Mouse (Mus musculus) left cerebral cortex, adult 11 months (tissue): ENCODE data around the gene Selenop.
"Not testable (repeated sequence)": the region's sequence is repeated elsewhere in the genome, so short reads cannot be mapped to it uniquely, and the experiment has no call there.

Experiments
- DNase-seq: peaks from one replicate; pipeline ENCODE4 v3.0.0; 2022; ENCODE audit warnings: low spot score

Selenop gene

DNA sequence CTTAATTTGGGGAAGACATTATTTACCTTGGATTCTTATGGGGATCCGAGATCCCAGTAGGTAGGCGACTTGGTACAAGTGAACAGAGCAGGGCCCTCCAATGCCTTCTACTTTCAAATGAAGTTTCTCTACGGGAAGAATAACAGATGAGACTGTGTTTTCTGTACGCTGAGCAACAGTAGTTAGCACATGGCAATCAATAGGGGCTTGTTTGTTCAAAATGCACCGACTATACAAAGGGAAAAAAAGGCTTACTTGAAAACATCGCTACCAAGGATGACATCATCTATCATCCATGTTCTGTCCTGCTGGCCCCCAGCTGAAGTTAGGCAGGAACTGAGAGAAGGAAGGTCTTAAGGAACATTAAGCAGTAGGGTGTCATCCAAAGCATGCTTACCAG is at the start of gene Selenop:
Gene Selenop, plus strand, starts transcription at position 301 of the 400 bp plus-strand sequence.
- no peak for DNase-seq

DNA sequence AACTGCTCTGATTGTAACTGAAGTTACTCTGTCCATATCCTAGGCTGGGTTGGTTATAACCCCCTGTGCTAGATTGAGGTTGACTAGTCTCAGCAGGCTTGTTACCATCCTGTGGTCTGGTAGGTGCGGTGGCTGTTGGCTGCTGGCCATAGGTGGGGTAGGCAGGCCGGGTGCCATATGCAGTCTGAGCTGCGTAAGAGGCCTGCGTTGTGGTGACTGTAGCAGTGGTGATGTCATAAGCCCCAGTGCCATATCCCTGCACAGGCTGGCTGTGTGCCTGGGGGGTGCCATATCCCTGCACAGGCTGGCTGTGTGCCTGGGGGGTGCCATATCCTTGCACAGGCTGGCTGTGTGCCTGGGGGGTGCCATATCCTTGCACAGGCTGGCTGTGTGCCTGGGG is 49.7 kb upstream of the Selenop start:
- not testable (repeated sequence) for DNase-seq

DNA sequence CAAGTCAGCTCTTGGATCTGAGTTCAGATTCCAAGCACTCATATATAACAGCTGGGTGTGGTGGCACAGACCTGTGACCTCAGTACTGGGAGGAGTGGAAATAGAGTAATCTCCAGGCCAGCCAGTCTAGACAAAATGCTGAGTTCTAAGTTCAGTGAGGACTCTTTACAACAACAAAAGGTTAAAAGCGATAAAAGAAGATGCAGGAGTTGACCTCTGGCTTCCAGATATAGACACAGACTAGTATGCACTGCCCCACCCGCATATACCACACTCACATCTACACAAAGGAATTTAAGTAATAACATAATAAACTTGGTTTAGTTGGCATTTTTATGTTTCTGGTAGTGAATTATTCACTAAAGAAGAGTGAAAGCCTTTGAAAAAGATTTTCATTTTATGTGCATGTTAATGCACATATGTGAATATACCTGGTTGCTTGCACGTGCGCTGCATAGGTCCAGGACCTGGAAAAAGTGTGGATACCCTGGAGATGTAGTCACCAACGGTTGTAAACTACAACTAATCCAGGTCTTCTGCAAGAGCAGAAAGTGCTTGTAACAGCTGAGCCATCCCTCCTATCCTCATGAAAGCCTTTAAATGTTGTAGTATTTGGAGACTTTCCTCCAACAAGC is 45.4 kb upstream of the Selenop start:
- no peak for DNase-seq

DNA sequence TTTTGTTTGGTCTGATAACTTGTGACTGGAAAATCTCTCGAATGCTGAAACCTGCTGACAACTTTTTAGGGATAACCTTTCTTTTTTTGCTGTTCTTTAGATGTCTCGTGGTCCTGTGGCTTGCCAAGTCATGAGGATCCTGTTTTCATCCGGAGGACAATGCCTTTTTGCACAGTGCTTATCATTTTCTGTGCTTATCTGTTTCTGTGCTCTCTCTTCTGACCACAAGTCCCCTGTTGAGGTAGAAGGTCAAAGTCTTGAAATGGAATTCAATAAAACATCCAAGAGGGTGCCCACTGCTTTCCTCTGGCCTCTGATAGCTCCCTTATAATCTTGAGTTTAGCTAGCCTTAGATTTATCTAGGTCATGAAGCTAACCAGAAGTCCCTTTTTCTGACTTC is 41.8 kb upstream of the Selenop start:
- no peak for DNase-seq

DNA sequence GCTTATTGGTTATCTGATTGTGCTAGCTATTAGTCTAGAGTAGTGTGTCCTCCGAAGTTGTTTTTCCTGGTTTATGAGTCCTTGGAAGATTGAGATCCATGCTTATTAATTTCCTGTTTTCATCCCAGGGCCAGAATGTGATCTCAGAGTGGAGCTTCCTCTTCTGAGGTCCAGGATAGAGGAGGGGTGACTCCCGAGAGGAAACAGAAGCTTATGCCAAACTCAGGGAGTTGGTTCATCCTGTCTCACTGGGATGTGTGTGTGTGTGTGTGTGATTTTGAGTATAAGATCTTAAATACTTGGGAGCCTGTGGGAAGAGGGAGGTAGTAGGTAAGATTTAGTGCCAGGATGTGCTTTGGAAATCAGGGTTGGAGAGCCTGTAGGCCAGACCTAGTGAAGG is 40.2 kb upstream of the Selenop start:
- no peak for DNase-seq

DNA sequence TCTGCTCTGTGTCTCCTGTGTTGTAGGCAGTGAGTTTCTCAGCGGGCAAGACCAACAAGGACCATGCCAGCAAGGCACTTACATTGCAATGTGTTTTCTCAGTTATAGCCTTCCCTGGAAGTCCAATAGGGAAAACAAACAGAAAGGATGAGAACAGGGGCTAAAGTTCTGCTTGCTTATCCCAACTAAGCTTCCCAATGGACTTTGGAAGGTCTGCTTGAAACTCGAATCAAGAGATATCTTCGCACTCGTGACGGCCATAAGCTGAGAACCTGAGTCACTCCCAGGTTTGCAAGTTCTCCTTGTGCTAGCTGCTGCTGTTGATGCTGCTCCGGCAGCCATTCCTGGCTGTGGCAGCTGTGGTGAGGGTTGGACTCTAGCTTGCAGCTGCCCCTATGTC is 39.4 kb upstream of the Selenop start:
- no peak for DNase-seq

DNA sequence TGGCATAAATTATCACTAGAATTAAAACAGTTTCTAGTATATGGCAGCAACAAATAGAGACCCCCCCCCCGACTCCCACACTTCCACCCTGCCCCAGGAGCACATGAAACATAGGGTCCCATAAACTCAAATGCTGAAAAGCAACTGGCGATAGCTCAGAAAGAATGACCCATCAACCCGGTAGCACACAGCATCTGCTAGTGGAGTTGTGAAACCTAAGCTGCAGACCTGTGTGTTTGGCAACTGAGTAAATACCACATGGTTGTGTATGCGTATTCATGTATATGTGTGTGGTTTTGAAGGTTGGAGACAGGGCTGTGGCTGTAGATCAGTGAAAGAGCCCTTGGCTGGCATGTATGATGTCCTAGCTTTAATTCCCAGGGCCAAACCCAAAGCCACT is 37.3 kb upstream of the Selenop start:
- no peak for DNase-seq

DNA sequence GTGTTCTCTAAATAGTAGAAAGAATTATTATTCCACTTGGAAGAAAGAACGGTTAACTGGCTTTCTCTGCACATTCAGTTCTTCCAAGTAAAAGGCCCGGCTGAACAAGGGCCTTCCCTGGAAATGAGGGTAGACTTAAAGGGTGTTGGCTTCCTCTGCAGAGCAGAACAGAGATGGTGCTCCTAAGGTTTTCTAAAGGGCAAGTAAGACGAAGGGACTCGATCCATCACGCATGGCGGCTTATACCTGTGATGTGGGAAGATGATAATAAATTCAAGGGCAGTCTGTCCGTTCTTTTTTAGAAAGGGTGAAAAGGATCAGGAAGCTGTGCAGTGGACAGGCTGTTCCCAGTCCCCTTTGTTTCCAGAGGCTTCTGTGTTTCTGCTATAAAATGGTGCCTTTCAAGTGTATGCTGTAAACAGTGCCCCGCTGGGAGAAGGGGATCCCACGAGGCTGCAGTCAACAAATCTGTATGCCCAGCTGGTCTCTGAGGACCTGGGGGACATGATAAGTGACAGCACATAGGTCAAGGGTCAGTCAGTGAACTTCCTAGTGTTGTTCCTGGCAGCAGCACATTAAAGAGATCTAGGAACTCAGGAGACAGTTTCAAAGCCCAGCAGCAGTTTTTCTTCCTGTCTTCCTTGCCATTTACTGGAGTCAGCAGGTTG is 36.0 kb upstream of the Selenop start:
- DNase-seq = no peak

DNA sequence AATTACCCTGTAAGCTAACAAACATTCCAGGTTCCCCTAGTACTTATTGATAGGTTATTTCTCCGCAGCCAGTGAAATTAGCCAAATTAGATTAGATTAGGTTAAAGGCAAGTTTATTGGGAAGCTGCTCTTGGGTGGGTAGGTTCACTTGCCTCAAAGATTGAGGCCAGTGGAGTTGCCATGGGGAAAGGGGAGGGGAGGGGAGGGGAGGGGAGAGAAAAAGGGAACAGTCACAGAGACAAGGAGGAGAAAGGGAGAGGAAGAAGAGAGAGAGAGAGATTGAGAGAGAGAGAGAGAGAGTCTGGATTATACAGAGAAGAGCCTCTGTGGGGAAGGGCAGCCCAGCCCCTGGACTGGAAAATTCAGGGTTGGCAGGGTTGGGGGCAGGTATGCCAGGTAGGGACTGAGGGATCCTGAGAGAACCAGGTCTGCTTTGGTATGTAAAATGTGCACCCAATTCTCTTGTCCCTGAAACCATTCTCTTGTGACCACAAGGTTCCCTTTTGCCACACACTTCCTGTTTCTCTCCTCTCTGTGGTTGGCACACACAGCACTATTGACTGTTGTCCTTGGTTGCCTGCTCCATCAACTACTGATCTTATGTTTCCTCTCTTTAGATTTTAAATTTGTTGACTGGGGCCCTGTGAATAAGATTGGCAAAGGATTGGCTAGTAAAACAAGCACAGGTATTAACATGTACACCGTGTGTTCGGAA is 34.4 kb upstream of the Selenop start:
- DNase-seq = no peak

DNA sequence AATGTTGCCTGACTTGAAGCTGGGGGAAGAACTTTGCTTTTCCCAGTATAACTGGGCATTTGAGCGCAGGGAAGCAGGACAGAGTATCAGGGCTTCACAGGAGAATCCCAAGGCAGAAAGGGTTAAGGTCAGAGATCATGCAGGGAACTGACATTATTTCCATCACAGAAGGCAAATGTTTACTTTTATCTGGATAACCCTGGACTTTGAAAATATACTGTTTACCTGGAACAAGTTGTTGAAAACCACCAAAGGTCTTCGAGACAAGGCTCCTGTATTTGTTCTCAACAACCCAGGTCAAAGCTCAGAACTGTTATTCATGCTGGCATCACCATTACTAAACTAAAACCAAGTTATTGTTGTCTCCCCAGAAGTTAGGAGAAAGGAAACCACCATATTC is 32.0 kb upstream of the Selenop start:
- DNase-seq = no peak

DNA sequence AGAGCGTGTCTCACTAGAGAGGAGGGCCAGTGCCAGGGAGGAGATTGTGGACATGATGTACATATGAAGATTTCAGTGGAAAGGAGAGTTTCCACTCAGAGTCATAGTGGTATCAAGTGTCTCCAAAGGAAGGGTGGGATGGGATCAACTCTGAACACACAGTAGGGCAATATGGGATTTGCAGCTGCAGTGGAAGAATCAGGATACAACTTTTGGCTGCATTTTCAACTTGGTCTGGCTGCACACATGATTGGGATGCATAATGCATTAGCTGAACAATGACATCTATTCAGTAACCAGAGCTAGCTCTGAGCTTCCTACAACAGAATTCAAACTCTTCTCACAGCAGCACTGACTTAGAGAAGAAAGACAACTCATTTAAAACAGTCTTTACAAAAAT is 30.4 kb upstream of the Selenop start:
- DNase-seq = peak; percentile 29

DNA sequence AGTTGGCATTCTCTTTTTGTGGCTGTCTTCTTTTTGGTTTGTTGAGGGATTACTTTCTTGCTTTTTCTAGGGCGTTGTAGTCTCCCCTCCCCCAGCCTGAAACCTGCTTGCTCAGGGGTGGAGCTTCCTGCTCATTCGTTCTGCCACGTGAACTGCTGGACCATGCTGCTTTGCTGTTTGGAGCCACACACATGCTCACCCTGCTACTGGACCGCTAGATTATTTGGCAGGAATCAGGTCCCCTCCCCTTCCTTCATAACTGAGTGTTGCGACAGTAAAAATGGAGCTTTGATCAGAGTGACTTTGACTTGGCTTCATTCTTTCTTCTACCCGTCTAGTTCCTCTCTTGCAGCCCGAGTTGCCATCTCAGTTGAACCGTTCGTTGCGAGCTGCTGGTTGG is 23.3 kb upstream of the Selenop start:
- DNase-seq = not testable (repeated sequence)

DNA sequence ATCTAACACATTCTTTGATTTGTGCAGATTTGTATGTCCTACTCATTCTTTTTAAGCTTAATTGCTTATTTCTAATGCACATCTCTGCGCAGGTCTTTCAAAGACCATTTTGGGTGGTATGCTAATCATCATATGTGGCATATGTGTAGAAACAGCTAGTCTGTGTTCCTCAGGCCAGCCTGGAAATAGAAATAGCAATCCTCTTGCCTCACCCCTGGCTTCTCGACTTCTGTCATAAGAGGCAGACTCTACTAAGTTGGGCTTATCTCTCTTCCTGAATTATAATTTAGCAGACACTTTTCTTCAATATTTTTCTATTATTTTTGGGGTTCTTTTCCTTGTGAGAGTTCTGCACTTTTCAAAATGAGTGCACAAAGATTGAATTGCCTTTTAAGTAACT is 17.7 kb upstream of the Selenop start:
- DNase-seq = no peak

DNA sequence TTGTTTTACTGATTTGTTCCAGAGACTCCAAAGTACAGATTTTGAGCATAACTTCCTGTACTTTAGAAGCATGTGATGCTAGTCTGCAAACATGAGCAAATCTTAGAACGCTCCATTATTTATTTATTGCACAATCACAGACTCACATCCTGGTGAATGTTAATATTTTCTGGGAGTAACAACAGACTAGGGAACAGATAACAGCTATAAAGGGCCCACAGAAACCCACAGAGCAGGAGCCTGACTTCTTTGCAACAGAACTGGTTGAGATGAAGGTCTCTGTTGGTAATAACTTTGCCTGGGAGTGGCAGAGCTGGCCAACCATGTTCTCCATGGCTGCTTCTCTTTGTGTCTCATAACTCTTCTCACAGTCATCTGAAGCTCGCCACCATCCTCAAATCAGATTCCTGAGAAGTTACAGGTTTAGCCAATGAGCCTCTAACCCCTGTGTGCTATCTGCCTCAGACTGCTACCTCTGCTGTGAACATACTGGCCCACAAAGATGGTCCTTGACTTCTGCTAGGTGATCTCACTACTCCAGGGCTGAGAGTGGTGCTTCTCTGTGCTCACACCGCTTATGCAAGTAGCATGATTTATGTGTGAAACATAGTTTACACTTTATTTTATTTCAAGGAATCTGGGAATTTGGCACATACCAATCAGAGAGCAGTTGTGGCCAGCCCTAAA is 17.2 kb upstream of the Selenop start:
- no peak for DNase-seq

DNA sequence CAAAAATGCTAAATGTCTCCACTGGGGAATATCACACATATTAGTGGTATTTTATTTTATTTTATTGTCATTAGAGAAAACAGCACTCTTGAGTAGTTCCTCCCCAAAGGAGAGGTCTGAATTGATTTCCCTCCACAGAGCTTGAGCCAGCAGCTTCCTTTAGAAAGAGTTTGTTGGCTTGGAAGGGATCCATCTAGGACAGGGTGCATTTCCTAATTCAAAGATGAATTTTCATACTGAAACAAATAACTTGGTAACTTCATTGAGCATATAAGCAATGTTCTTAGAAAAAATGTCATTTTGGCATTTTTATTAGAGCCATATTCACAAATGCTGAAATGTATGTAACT is 16.7 kb upstream of the Selenop start:
- DNase-seq = no peak

DNA sequence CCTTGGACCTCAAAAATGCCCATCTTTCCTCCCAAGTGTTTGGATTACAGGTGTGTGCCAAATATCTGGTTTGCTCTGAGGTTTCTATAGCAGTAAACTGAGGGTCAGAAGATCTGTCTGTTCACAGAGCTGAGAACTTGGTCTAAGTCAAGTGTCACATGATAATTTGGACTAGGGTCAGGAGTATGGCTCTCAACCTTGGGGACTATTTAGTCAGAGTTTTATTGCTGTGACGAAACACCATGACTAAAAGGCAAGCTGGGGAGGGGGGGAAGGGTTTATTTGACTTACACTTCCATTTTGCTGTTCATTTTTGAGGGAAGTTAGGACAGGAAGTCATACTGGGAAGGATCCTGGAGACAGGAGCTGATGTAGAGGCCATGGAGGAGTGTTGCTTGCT is 9.3 kb upstream of the Selenop start:
- no peak for DNase-seq

DNA sequence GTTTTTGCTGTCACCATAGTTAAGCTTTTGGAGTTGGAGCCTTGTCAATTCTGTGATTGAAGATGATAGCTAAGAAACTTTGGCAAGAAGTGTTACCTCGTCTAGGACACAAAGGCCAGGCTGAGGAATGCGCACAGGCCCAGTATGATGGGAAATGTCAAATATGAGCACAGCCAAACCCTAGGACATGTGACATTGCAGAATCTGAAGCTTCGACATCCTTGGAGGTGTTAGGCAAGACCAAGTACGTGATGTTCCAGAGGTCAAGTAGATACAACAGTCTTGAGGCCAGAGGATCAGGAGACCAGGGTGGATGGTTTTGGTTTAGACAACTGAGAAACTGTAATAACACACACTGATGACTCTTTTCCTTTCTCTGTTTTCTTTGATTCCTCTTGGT is 8.0 kb upstream of the Selenop start:
- no peak for DNase-seq

DNA sequence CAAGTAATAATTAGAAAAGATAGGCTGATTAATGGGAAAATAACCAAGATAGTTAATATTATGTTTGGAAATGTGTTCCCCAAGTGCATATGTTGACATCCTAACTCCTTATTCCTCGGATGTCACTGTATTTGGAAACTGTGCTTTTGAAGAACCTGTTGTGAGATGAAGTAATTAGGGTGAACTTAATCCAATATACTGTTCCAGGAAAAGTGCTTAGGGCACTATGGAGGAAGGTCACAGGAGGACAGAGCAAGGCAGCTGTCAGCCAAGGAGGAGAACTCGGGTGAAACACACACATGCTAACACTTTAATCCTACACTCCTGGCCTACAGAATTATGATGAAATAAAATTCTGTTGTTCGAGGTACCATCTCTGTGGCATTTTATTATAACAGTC is 5.5 kb upstream of the Selenop start:
- DNase-seq = no peak

DNA sequence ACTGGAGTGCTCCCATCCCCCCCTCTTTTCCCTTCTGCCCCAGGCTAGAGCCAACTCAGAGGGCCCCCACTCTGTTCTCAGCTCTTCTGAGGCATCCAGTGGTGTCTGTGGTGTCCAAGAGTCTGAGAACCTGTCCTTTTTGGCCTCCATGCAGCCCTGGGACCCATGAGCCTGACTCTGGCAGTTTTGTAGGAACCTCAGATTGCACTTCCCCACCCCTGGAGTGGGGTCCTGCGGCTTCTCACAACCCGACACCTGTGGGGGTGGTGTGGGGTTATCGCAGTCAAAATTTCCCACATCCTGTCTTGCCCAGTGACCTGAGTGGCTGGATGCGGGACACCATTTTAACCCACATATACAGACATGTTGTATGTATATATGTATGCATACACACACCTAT is 4.1 kb upstream of the Selenop start:
- no peak for DNase-seq

DNA sequence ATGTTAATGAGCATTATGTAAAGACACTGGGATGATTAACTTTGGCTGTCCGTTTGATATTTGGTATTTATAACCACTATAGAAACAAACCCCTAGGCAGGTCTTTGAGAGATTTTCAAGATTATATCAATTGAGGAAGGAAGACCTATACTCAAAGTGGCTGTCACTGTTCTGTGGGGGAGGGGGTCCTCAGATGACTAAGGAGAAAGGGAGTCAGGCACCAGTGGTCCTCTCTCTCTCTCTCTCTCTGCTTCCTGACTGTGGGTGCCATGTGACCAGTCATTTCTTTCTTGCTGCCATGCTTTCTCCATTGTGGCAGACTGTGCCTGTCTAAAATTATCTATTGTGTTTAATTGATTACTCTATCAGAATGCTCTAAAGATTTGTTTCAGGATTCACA is 3.5 kb upstream of the Selenop start:
- DNase-seq = no peak

DNA sequence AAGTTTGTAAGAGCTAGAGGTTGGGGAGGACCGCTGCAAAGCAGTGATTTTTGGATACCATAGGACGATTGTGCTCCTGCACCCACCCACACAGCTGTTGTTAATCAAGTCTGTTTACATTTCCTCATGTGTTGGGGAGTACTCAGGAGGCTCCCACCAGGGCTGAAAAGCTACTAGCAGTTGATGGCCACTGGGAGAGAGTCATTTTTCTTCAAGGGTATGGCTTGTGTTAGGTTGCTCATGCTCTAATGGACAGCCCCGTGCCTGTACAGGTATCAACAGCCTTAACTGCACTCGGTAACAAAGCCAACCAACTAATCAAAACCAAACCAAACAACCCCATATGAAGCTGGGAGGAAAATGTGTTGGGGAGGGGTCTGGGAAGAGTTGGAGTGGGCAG is 1.1 kb downstream of the Selenop start:
- DNase-seq = no peak

DNA sequence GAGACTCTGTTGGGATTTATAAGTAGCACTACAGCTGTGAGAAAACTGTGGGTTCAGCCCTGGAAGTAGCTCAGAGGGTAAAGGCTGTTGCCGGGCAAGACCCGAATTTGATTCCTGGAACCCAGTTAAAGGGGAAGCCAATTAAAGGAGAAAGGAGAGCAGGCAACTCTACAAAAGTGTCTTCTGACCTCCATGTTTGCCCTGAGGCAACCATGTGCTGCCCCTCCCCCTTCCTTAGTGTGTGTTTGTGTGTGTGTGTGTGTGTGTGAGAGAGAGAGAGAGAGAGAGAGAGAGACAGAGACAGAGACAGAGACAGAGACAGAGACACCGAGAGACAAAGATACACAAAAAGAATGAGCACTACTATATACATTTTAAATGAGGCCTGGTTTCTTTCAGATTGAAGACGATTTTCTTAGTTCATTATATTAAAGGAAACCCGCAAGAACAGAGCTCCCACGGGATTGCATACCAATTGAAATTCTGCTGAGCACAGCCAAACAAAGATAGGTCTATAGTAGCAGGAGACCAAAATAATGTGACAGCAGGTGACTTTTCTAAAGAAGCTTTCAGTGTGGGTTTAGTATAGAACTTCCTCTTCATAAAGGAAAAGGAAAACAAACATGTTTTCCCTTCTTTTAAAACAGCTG is 1.8 kb downstream of the Selenop start:
- no peak for DNase-seq

DNA sequence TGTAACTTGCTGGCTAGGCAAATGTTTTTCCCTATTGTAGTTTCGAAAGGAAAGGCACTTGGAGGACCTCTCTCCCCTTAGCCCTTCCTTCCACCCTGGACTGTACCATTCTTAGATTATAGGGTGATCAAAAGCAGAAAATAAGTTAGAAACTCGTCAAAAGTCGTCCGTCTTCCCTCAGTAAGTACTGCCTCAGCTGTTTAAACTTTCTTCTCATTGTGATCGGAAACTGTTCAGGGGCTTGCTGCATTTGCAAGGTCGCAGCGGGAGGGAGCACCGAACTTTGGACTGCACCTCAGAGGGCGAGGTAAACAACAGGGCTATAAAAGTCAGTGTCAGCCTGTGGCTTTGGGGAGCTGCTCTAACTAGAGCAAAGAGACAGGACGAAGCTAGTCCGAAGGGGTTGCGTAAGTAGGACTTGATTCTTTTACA is 2.3 kb downstream of the Selenop start:
- DNase-seq = peak; percentile 30
